Mouse (Mus musculus): ENCODE results near the gene Pknox2. TPM values are rescaled to one million over a fixed set of nuclear protein-coding genes. Genes with fewer than 3 reads are reported as not detected.

Pknox2 gene
- polyA plus RNA-seq, 1 experiment from 2014 or later: 52.3 TPM

DNA sequence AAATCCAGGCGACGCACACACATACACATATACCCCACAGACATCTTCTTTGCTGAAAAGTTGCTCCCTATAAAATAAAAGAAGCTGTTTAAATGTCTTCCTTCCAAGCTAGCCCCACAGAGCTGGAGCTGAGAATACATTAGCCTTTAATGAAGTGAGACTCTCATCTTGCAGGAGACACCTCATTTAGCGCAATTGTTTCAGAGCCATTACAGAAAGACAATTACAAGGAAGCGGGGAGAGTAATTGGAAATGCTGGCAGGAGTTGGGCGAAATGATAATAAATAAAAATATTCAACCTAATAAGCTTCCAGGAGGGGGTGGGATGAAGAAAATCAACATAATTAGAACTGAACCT, 79.8 kb downstream of the Pknox2 start:
- H3K4me3 ChIP-seq (replicated peaks): no peak overlapping the region
- H3K9me3 ChIP-seq (replicated peaks): no peaks in the 10 kb centered on the region
- H3K4me2 ChIP-seq: peak overlapping the region; percentile 16; the same call in 1 of the 2 replicates
- peak overlapping the region; percentile 85 for H3K27ac ChIP-seq (replicated peaks)
- peak; percentile 73 for ATAC-seq (ENCODE audit: low FRiP score)
- H3K36me3 ChIP-seq: no peaks in the 10 kb centered on the region
- H3K27me3 ChIP-seq (replicated peaks): no peaks in the 10 kb centered on the region
- H3K9ac ChIP-seq (replicated peaks): no peak overlapping the region
- 29% methylated on average over 5 of the region's 5 CpGs for WGBS
- H3K4me1 ChIP-seq: peaks cover 58% of the 10 kb centered on the region

DNA sequence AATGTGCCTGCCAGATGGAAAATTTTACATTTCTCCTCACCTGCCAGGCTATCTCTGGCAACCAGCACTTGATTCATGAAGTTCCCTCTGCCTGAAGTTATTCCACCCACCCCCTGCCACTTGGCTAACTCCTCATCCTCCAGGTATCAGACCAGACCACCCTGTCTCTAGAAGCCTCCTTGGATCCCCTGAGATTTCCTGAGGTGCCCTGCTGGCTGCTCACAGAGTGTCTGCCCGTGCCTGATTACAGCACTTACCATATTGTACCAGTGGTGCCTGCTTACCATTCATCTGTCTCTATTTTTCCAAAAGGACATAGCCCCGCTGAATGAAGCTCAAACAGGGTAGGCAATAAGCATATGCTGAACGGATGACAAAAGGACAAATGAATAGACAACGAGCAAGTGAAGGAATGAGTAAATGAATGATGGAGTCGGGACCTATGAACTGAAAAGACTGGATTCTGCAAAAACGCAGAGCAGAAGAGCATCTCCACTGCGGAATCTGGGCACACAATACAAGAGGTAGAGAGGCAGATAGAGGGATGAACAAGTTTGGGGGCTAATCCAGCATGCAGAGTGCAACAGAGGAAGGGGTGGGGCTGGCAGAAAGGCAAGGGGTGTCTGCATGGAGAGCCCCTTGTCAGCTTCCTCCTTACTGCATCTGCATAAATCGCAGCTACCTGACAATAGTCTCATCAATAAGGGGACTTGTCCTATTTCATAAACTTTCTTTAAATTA, 80.3 kb downstream of the Pknox2 start:
- Histone ChIP-seq H3K27me3 (replicated peaks) (no peaks in the 10 kb centered on the region), H3K36me3 (no peaks in the 10 kb centered on the region), H3K9me3 (replicated peaks) (no peaks in the 10 kb centered on the region), H3K4me2 (peak overlapping the region; percentile 16), H3K4me1 (peaks cover 56% of the 10 kb centered on the region), H3K27ac (replicated peaks) (peak overlapping the region; percentile 85), H3K9ac (replicated peaks) (no peak overlapping the region), H3K4me3 (replicated peaks) (no peak overlapping the region)
- peak; percentile 50 for ATAC-seq (ENCODE audit: low FRiP score)
- WGBS: 43% methylated on average over 8 of the region's 8 CpGs

DNA sequence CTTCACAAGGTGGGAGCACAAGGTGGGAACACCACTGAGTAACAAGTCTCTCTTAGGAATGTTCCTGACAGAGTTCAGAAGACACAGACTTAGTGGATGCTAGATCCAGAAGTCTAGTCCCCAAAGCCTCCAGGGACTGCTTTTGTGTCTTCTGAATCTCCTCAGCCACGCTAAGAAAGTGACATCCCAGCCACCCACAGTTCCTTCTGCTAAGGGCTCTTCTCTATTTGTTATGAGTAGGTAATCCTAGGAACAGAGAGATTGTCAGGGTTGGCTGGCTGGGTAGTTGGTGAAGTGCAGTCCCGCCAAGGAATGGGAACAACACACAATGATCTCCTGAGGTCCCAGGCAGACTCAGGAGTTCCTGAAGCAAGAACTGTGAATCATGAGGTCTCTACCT, 85.6 kb downstream of the Pknox2 start:
- WGBS: 73% methylated on average over 2 of the region's 2 CpGs
- peak overlapping the region; percentile 61; the same call in 1 of the 2 replicates for H3K27ac ChIP-seq (replicated peaks)
- no peaks in the 10 kb centered on the region for H3K9me3 ChIP-seq (replicated peaks)
- no peak overlapping the region for H3K9ac ChIP-seq (replicated peaks)
- no peaks in the 10 kb centered on the region for H3K27me3 ChIP-seq (replicated peaks)
- H3K4me2 ChIP-seq: no peak overlapping the region
- no peak overlapping the region for H3K4me3 ChIP-seq (replicated peaks)
- no peaks in the 10 kb centered on the region for H3K36me3 ChIP-seq
- ATAC-seq (ENCODE audit: low FRiP score): no peak
- peaks cover 51% of the 10 kb centered on the region for H3K4me1 ChIP-seq

DNA sequence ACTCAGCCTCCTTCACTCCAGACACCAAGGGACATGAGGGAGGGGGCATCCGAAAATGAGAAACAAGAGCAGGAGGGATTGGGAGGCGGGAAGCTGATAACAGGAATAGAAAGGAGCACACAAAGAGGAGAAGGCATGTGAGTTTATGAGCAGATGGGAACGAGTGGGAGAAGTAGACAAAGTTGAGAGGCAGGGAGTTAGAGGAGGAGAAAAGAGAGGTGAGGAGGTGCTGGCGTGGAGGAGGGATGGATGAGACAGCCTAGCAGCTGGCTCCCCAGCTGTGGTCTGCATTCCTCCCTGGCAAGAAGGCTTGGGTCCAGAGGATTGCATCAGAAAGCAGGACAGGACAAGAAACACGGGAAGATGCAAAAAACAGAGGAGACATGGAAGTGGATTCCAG, 92.5 kb downstream of the Pknox2 start:
- WGBS: 26% methylated on average over 5 of the region's 5 CpGs
- H3K9ac ChIP-seq (replicated peaks): peak overlapping the region; percentile 37; the same call in 1 of the 2 replicates

DNA sequence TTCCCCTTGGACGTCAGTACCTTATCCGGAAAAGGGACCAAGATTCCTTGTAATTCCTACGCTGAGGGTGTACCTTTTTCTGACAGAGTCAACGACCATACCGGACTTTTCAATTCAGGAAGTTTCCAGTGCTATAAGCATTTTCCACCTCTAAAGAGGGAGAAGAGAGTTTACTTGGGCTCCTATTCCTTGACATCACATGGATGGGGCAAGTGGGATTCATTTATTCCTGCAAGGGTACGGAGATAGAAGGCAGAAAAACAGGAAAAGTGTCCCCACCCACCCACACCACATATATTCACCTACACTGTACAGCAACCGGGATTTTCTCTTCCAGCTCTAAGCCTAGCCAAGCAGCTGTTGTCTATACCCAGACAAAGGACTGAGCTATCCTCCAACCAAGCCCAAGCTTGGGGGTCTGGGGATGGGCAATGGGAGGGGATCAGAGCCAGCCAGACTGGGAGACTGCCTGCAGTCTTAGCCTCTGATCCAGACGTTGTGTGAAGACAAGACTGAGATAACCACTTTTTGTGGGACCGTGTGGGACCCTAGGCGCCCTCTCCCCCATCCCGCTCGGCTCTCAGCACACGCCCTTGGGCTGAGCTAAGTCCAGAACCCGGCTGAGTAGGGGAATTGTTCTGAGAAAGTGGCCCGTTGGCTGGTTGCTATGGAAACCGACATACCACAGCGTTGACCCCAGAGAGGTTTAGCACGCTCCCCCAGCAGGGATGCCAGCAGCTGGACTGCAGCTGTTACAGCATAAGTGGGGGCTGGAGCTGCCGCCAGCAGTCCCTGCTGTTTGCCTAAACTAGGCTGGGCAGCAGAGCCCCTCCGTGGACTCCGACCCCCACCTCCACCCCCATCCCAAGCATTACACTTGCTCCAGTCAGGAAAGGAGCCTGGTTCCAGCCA, 93.3 kb downstream of the Pknox2 start:
- no peak overlapping the region for H3K4me3 ChIP-seq (replicated peaks)
- peaks cover 68% of the 10 kb centered on the region for H3K4me1 ChIP-seq
- H3K9ac ChIP-seq (replicated peaks): peak overlapping the region; percentile 37; the same call in 1 of the 2 replicates
- H3K4me2 ChIP-seq: peak overlapping the region; percentile 41
- WGBS: 15% methylated on average over 21 of the region's 21 CpGs
- no peaks in the 10 kb centered on the region for H3K27me3 ChIP-seq (replicated peaks)
- peak; percentile 62 for ATAC-seq (ENCODE audit: low FRiP score)
- H3K9me3 ChIP-seq (replicated peaks): no peaks in the 10 kb centered on the region
- no peaks in the 10 kb centered on the region for H3K36me3 ChIP-seq
- peak overlapping the region; percentile 77 for H3K27ac ChIP-seq (replicated peaks)

More for the DNA sequence above, 92.5 kb downstream of the Pknox2 start:
- H3K9me3 ChIP-seq (replicated peaks): no peaks in the 10 kb centered on the region
- peaks cover 65% of the 10 kb centered on the region for H3K4me1 ChIP-seq
- 0 out of 2 replicates have a peak, but pooled peaks have one; percentile 5 for ATAC-seq (ENCODE audit: low FRiP score)
- H3K4me2 ChIP-seq: peak overlapping the region; percentile 41
- no peaks in the 10 kb centered on the region for H3K27me3 ChIP-seq (replicated peaks)
- no peak overlapping the region for H3K4me3 ChIP-seq (replicated peaks)
- H3K36me3 ChIP-seq: no peaks in the 10 kb centered on the region
- peak overlapping the region; percentile 77 for H3K27ac ChIP-seq (replicated peaks)

DNA sequence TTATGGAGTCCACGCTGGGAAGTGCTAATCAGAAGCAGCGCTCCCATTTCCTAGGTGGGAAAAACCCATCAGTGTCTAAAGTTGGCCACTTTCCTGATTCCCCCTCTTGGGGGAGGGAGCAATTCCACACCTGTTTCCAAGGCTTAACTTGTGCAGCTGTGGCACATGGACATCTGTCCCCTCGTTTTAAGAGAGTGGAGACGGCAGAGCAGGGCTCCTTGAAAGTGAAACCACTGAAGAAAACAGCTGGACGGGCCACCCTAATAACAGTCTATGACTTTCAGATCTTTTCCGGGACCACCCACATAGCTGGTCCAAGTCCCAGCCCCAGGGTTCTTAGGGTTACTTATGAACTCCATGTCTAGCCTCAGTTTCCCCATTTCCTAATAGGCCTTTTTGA, 94.2 kb downstream of the Pknox2 start:
- H3K9ac ChIP-seq (replicated peaks): no peak overlapping the region
- H3K36me3 ChIP-seq: no peaks in the 10 kb centered on the region
- ATAC-seq (ENCODE audit: low FRiP score): no peak
- no peak overlapping the region; the same call in 1 of the 2 replicates for H3K4me2 ChIP-seq
- H3K27ac ChIP-seq (replicated peaks): peak overlapping the region; percentile 77; the same call in 1 of the 2 replicates
- no peak overlapping the region for H3K4me3 ChIP-seq (replicated peaks)
- no peaks in the 10 kb centered on the region for H3K27me3 ChIP-seq (replicated peaks)
- H3K4me1 ChIP-seq: peaks cover 64% of the 10 kb centered on the region
- WGBS: 43% methylated on average over 6 of the region's 6 CpGs
- no peaks in the 10 kb centered on the region for H3K9me3 ChIP-seq (replicated peaks)

DNA sequence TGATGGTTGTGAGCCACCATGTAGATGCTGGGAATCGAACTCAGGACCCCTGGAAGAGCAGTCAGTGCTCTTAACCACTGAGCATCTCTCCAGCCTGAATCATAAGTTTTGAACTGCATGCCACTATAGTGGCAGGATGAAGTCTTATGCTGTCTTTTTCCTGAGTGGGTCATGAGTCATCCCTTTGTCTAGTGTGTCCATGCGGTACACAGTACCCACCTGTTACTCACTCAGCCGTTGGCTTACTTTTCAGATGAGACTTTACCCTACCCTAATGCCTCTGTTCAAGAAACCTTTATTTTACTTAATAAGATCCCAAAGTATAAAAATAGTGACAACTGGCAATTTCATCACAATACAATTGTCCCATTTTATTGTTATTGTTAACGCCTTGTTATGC, 95.5 kb downstream of the Pknox2 start:
- peaks cover 58% of the 10 kb centered on the region for H3K4me1 ChIP-seq
- no peak overlapping the region for H3K4me2 ChIP-seq
- 92% methylated on average over 4 of the region's 4 CpGs for WGBS
- H3K27me3 ChIP-seq (replicated peaks): no peaks in the 10 kb centered on the region
- no peak overlapping the region for H3K9ac ChIP-seq (replicated peaks)
- H3K27ac ChIP-seq (replicated peaks): no peak overlapping the region
- H3K4me3 ChIP-seq (replicated peaks): no peak overlapping the region
- H3K36me3 ChIP-seq: no peaks in the 10 kb centered on the region
- no peaks in the 10 kb centered on the region for H3K9me3 ChIP-seq (replicated peaks)
- ATAC-seq (ENCODE audit: low FRiP score): no peak

DNA sequence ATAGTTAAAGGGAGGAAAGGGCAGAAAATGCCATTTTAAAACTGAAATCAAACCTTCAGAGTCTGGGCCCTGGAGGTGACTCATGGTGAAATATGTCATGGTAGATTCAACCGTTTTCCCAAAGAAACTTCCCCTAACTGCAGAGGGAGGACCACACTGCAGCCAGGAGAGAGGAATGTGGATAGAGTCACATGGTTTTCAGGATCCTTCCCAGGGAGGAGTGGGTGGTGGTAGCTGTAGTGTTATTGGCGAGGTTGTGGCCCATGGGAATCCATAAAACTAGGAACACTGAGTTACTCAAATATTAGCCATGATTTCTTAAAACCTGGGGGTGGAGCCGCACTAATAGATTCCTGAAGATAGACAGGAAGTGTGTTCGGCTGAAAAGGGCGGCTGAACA, 99.7 kb downstream of the Pknox2 start:
- no peaks in the 10 kb centered on the region for H3K9me3 ChIP-seq (replicated peaks)
- H3K4me3 ChIP-seq (replicated peaks): no peak overlapping the region
- H3K27ac ChIP-seq (replicated peaks): no peak overlapping the region
- peaks cover 19% of the 10 kb centered on the region for H3K4me1 ChIP-seq
- no peaks in the 10 kb centered on the region for H3K27me3 ChIP-seq (replicated peaks)
- WGBS: 68% methylated on average over 5 of the region's 5 CpGs
- H3K9ac ChIP-seq (replicated peaks): no peak overlapping the region
- no peak overlapping the region for H3K4me2 ChIP-seq
- no peak for ATAC-seq (ENCODE audit: low FRiP score)
- H3K36me3 ChIP-seq: no peaks in the 10 kb centered on the region

DNA sequence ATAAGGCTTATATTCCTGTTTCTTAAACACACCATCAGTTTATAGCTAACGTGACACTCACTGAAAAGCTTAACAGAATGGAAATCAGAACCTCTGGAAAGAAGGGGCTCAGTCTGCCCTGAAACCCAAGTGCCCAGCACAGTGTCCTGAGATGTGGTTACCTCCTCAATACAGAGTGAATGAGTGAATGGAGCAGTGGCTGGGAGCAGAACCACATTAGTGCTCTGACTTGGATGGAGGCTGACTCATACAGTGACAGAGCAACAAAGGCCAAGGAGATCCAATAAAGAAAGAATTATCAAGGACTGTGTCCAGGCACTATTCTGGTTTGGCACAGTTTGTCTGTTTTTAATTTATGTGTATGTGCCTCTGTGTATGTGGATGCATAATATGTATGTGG, 101.3 kb downstream of the Pknox2 start:
- no peak overlapping the region for H3K9ac ChIP-seq (replicated peaks)
- 76% methylated on average over 1 of the region's 1 CpGs for WGBS
- H3K36me3 ChIP-seq: no peaks in the 10 kb centered on the region
- H3K4me1 ChIP-seq: peaks cover 15% of the 10 kb centered on the region
- H3K9me3 ChIP-seq (replicated peaks): no peaks in the 10 kb centered on the region
- no peak overlapping the region for H3K4me2 ChIP-seq
- no peak for ATAC-seq (ENCODE audit: low FRiP score)
- no peaks in the 10 kb centered on the region for H3K27me3 ChIP-seq (replicated peaks)
- H3K27ac ChIP-seq (replicated peaks): no peak overlapping the region
- H3K4me3 ChIP-seq (replicated peaks): no peak overlapping the region

DNA sequence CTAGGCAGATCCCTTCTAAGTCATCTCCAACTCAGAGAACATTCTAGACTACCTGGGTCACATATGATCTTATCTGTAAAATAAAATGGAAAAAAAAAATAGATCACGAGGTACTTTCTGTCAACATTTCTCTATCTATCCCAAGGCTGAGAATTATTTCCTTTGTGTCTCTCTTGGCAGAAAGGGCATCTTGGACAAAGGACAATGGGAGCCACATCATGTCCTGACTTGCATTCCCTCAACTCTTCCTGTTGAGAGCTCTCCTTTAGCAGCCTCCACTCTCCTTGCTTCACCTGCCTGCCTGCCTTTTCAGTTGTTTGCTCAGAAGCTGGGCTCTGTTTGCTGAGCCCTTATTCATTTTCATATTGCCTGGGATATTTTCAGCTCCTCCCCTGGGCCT, 103.0 kb downstream of the Pknox2 start:
- Histone ChIP-seq H3K27me3 (replicated peaks) (no peaks in the 10 kb centered on the region), H3K9ac (replicated peaks) (no peak overlapping the region), H3K4me2 (no peak overlapping the region), H3K27ac (replicated peaks) (no peak overlapping the region), H3K4me3 (replicated peaks) (no peak overlapping the region), H3K9me3 (replicated peaks) (no peaks in the 10 kb centered on the region), H3K4me1 (peaks cover 17% of the 10 kb centered on the region), H3K36me3 (no peaks in the 10 kb centered on the region)
- WGBS: 100% methylated on average over 1 of the region's 1 CpGs
- no peak for ATAC-seq (ENCODE audit: low FRiP score)

DNA sequence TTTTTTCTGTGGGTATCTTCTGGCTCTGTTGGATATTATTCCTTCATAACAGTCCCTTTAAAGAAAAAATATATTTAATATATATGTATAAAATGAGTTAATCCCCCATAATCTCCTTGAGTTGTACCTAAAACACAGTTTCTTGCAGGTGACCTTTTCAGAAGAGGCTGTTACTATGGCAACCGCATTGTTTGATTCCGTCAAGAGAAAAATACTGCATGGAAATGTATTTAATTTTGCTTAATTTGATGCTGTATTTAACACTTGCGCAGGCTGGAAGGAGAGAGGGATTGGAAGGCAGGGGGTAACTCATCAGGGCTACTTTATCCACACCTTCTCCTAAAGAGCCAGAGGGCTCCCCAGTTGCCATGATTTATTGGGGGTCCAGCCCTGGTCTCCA, 108.3 kb downstream of the Pknox2 start:
- no peak overlapping the region for H3K27ac ChIP-seq (replicated peaks)
- H3K9ac ChIP-seq (replicated peaks): no peak overlapping the region
- H3K4me2 ChIP-seq: no peak overlapping the region
- H3K4me1 ChIP-seq: peaks cover 27% of the 10 kb centered on the region
- no peaks in the 10 kb centered on the region for H3K36me3 ChIP-seq
- no peaks in the 10 kb centered on the region for H3K9me3 ChIP-seq (replicated peaks)
- no peak for ATAC-seq (ENCODE audit: low FRiP score)
- no peaks in the 10 kb centered on the region for H3K27me3 ChIP-seq (replicated peaks)
- H3K4me3 ChIP-seq (replicated peaks): no peak overlapping the region
- WGBS: 62% methylated on average over 3 of the region's 3 CpGs

DNA sequence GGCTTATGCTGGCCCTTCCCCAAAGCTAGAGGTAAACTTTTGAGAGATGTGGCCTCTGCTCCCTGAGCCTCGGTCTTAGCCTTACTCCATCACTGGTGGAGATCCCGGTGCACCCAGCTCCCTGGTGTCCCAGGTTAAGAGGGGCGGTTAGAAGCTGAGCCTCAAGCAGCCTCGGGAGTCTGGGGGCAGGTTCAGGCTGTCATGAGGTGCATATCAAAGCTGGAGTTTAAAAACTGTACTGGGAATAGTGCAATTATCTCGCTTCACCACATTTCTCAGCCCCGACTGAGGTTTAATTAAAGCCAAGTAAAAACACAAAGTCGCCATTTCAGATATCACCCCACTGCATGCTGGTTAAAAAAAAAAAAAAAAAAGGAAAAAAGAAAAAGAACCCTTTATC, 108.8 kb downstream of the Pknox2 start:
- peaks cover 27% of the 10 kb centered on the region for H3K4me1 ChIP-seq
- no peak overlapping the region for H3K4me2 ChIP-seq
- no peaks in the 10 kb centered on the region for H3K9me3 ChIP-seq (replicated peaks)
- no peaks in the 10 kb centered on the region for H3K36me3 ChIP-seq
- H3K27ac ChIP-seq (replicated peaks): 0 out of 2 replicates have a peak overlapping the region, but pooled peaks have one; percentile 18
- WGBS: 43% methylated on average over 7 of the region's 7 CpGs
- H3K27me3 ChIP-seq (replicated peaks): no peaks in the 10 kb centered on the region
- no peak overlapping the region for H3K9ac ChIP-seq (replicated peaks)
- ATAC-seq (ENCODE audit: low FRiP score): no peak
- H3K4me3 ChIP-seq (replicated peaks): no peak overlapping the region
